Mouse (Mus musculus) testis, postnatal 14 days (tissue): ENCODE measurements around the gene Olfr449.

Experiments
- DNase-seq: peaks from one replicate; pipeline ENCODE4 v3.0.0; 2021; ENCODE audit warnings: low spot score

Olfr449 gene

GRCm38 (mm10) chr6:42834084-42834483 is at the start of gene Olfr449:
Gene Olfr449, plus strand, starts transcription at chr6:42834384.
- DNase-seq = no peak

- no peak for DNase-seq
Measured at GRCm38 (mm10) chr6:42784793-42785192, 49.4 kb upstream of the Olfr449 start, which contains the start of gene Olfr452. Gene Olfr452, plus strand, starts transcription at chr6:42785093.

- no peak for DNase-seq
Measured at GRCm38 (mm10) chr6:42790247-42790948, 43.8 kb upstream of the Olfr449 start.

DNA sequence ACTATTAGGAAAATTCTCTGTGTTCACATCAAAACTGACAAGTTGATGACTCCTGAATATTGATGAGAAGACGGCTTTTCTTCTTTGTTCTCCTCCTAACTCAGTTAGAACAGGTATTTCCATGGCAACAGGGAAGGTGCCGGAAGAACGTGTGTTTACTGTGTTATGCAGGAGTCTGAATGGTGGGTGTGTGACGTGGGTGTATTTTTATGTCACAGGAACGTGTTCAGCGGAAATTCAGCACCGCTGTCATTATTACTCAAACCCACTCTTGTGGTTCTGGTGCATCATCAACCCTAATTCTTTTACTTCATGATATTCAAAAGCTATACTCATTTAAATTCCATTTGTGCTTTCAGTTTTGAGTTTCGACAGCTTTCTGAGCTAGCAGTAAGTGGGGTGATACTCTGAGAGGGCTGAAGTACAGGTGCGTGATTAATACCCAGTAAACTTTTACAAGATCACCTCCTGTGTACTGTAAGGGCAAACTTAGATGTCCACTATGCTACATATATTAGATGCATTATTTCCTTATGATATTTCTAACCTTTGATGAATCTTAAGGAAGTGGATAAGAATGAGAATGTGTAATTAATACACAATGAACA is 43.1 kb upstream of the Olfr449 start:
- no peak for DNase-seq

DNA sequence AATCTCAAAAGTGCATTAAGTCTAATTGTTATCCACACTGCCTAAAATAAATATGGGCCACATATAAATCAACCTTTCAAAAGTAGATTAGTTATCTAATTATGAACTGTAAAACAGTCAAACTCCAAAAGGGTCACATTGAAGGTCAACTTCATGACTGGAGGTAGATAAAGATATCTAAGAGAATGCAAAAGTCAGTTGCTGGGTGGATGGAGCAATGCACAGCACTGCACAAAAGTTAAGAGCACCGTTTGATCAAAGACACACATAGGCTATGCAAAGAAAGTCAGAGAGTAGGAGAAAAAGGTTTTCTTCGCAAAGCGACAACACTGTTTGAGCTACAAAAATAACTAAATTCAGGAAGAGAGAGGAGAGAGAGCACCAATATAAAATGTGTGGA is 39.2 kb upstream of the Olfr449 start:
- DNase-seq = no peak

- DNase-seq = no peak
Measured at GRCm38 (mm10) chr6:42811639-42812038, 22.5 kb upstream of the Olfr449 start, which contains the start of gene Olfr450. Gene Olfr450, plus strand, starts transcription at chr6:42811939.

DNA sequence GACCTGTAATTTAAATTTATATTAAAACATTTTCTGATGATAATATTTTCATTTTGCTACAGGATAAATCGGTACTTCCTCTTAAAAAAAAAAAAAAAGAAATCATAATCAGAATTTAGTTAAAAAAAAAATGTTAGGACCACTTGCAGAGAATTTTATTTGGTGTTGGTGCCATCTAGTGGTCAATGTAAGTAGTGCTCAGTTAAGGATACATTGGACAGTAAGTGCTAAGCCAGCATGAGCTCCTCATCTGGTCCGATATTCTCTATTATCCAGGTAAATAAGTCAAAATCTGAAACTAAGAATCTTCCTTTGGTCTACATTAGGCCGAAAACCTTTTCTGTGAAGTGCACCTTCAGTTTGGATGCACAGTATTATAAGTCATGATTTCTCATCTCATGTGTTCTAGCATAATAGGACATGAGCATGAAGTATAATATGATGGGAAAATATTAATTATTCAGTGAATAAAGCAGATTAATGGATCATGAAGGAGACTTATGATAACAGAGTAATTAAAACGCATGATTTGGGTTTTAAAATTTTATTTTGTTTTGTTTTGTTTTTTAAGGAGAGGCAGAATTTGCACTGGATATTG is 26.1 kb downstream of the Olfr449 start:
- DNase-seq = no peak

GRCm38 (mm10) chr6:42869695-42870094 is 35.5 kb downstream of the Olfr449 start:
- no peak for DNase-seq

- no peak for DNase-seq
Measured at GRCm38 (mm10) chr6:42876323-42876722, 42.1 kb downstream of the Olfr449 start.
